Mouse (Mus musculus): ENCODE results near the gene Il1rn. TPM values are rescaled to one million over a fixed set of nuclear protein-coding genes. Genes with fewer than 3 reads are reported as not detected.

Il1rn gene
- polyA plus RNA-seq (2015; fragmentation: Nextera tagmentation; extraction: Ambion mirVana) = 0.84 and 1.6 TPM in 2 replicates

DNA sequence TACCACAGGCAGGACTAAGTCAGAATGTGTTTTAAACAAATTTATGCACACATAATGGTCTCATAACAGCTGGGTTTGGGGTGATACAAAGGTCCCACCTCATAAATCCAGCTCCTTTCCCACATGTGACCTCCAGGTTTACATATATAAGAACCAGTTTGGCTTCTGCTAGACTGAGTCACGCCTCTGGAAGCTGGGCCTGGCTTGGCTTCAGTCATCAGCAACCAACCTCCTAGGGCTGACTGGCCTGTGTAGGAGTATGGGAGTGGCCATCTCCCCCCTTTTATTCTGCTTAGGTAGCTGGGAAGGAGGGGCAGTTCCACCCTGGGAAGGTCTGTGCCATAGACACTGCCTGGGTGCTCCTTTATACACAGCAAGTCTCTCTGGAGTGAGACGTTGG lies at the start of gene Il1rn:
TSS of gene Il1rn (plus strand) at position 309 of the 400 bp plus-strand sequence.
- no peak within 1 kb of the TSS for H3K9ac ChIP-seq
- no peak within 1 kb of the TSS for H3K27ac ChIP-seq
- no peak within 1 kb of the TSS for H3K4me2 ChIP-seq
- H3K4me3 ChIP-seq (replicated peaks) = no peak within 1 kb of the TSS
- no peaks in the 10 kb centered on the region for H3K9me3 ChIP-seq (replicated peaks)
- H3K4me1 ChIP-seq = peaks cover 13% of the 10 kb centered on the region; the same call in 1 of the 2 replicates
- H3K27me3 ChIP-seq = no peaks in the 10 kb centered on the region
- 54% methylated on average over 2 of the region's 2 CpGs for WGBS
- peak; percentile 46; the same call in 1 of the 2 replicates for ATAC-seq (replicated peaks; ENCODE audit: low FRiP score)
- no peaks in the 10 kb centered on the region for H3K36me3 ChIP-seq

DNA sequence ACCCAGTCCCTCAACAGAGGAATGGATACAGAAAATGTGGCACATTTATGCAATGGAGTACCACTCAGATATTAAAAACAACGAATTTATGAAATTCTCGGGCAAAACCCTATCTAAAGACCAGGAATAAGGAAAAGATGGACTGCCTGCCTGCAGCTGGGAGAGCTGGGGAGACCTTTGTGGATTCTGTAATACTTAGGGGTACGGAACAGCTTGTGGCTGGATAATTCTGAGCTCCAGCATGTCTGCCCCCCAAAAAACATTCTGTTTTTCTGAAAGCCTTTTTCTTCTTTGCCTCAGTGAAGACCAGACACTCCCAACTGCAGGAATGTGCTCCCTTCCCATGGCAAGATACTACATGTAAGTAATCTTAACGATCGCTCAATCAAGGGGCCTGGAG lies 45.8 kb upstream of the Il1rn start, which contains the start of gene Il1f10:
TSS of gene Il1f10 (plus strand) at position 301 of the 400 bp plus-strand sequence.
- H3K9ac ChIP-seq = no peak within 1 kb of the TSS
- H3K9me3 ChIP-seq (replicated peaks) = no peaks in the 10 kb centered on the region
- H3K4me2 ChIP-seq = no peak within 1 kb of the TSS
- H3K4me1 ChIP-seq = no peaks in the 10 kb centered on the region
- H3K4me3 ChIP-seq (replicated peaks) = no peak within 1 kb of the TSS
- no peak for ATAC-seq (replicated peaks; ENCODE audit: low FRiP score)
- H3K27ac ChIP-seq = no peak within 1 kb of the TSS
- no peaks in the 10 kb centered on the region for H3K36me3 ChIP-seq
- 0 out of 2 replicates have a peak, but pooled peaks cover 5% of the 10 kb centered on the region for H3K27me3 ChIP-seq
- 83% methylated on average over 5 of the region's 5 CpGs for WGBS

DNA sequence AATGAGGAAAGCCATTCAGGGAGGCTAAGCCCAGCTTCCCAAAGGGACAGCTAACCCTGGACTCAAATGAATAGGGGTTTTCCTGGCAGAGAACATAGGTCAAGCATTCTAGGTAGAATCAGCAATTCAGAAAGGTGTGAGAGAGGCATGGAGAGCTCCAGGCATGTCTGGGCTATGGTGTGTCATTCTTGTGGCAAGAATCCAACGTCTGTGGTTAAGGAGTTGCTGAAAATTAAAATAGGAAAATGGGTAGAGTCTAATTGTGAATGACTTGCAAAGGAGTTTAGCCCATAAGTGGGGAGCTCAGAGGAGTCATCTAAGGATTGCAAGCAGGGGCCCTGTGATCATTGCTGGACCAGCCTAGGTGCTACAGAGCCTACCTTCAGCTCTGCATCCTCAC lies 42.0 kb upstream of the Il1rn start:
- H3K27me3 ChIP-seq = 0 out of 2 replicates have a peak, but pooled peaks cover 5% of the 10 kb centered on the region
- H3K27ac ChIP-seq = no peak overlapping the region
- H3K9me3 ChIP-seq (replicated peaks) = no peaks in the 10 kb centered on the region
- H3K36me3 ChIP-seq = no peaks in the 10 kb centered on the region
- no peak overlapping the region for H3K9ac ChIP-seq
- no peak overlapping the region for H3K4me3 ChIP-seq (replicated peaks)
- WGBS = 46% methylated on average over 1 of the region's 1 CpGs
- H3K4me2 ChIP-seq = no peak overlapping the region
- ATAC-seq (replicated peaks; ENCODE audit: low FRiP score) = no peak
- H3K4me1 ChIP-seq = no peaks in the 10 kb centered on the region

DNA sequence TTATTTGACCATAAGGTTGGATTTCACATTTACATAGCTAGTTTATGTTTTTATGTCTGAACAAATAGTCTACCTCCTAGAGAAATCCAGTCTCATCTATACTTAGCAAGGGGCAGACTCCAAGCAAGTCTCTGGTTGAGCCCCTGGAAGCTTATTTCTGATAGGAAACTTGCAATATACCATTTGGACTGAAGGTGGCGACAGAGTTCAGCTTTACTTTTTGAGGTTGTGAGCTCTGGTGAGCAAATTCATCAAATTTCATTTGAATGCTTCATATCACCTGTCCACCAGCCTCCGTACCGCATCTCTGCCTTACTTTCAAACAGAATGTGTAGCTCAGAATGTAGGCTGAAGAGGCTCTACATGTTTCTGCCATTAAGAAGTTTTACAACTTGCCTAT lies 39.8 kb upstream of the Il1rn start:
- WGBS = 6% methylated on average over 3 of the region's 3 CpGs
- Histone ChIP-seq H3K36me3 (no peaks in the 10 kb centered on the region), H3K27ac (no peak overlapping the region), H3K9me3 (replicated peaks) (no peaks in the 10 kb centered on the region), H3K4me1 (no peaks in the 10 kb centered on the region), H3K27me3 (0 out of 2 replicates have a peak, but pooled peaks cover 5% of the 10 kb centered on the region), H3K4me3 (replicated peaks) (no peak overlapping the region), H3K9ac (no peak overlapping the region), H3K4me2 (no peak overlapping the region)
- ATAC-seq (replicated peaks; ENCODE audit: low FRiP score) = no peak

DNA sequence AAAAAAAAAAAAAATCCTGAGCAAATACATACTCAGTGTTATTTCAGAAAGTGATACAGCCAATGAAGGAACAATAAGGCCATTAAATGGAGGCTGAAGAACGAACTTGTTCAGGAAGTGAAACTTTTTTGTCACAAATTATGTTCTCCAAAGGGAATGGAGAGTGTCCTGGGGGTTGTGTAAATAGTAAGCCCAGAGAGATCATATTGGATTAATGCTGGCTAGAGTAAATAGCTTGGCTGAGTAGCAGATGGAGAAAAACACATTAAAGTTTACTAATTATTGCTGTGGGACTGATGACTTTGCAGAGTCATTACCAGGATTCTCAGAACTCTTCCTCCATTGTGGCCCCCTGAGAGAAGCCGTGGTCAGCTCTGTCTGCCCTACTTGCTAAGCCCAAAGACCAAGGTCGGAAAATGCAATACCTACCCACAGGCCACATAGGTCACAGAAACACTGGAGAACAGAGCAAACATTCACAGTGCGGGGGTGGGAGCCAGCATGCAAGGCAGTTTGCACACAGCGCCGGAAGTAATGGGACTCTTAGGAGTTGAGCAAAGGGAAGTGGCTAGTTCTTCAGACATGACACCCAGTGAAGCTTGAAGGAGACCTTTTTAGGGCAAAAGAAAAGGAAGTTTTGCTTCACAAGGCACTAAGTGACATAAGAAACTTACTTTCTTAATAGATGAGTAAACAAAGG lies 25.2 kb upstream of the Il1rn start:
- WGBS = 37% methylated on average over 6 of the region's 6 CpGs
- no peak for ATAC-seq (replicated peaks; ENCODE audit: low FRiP score)
- Histone ChIP-seq H3K27ac (no peak overlapping the region), H3K4me3 (replicated peaks) (no peak overlapping the region), H3K36me3 (no peaks in the 10 kb centered on the region), H3K4me2 (no peak overlapping the region), H3K9me3 (replicated peaks) (no peaks in the 10 kb centered on the region), H3K4me1 (no peaks in the 10 kb centered on the region), H3K9ac (no peak overlapping the region), H3K27me3 (no peaks in the 10 kb centered on the region)

DNA sequence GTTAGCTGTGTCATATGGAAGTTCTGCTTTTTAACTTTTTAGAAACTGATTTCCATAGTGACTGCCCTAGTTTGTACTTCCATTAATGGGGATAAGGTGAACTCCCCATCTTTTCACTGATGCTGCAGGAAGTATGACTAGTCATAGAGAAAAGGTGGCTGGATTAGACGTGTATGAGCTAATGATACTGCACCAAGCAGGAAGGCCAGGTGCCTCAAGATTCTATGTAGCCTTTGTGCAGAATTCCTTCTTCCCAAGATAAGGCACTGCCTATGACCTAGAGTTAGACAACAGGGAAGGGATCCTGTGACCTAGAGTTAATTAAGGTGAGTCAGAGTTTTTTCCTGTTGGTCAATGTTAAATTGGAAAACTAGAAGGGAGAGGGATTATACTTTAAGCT lies 19.7 kb upstream of the Il1rn start:
- ATAC-seq (replicated peaks; ENCODE audit: low FRiP score) = no peak
- H3K4me1 ChIP-seq = no peaks in the 10 kb centered on the region
- no peak overlapping the region for H3K4me2 ChIP-seq
- no peak overlapping the region for H3K9ac ChIP-seq
- no peak overlapping the region for H3K27ac ChIP-seq
- 79% methylated on average over 1 of the region's 1 CpGs for WGBS
- no peaks in the 10 kb centered on the region for H3K36me3 ChIP-seq
- no peaks in the 10 kb centered on the region for H3K9me3 ChIP-seq (replicated peaks)
- H3K27me3 ChIP-seq = no peaks in the 10 kb centered on the region
- H3K4me3 ChIP-seq (replicated peaks) = no peak overlapping the region

DNA sequence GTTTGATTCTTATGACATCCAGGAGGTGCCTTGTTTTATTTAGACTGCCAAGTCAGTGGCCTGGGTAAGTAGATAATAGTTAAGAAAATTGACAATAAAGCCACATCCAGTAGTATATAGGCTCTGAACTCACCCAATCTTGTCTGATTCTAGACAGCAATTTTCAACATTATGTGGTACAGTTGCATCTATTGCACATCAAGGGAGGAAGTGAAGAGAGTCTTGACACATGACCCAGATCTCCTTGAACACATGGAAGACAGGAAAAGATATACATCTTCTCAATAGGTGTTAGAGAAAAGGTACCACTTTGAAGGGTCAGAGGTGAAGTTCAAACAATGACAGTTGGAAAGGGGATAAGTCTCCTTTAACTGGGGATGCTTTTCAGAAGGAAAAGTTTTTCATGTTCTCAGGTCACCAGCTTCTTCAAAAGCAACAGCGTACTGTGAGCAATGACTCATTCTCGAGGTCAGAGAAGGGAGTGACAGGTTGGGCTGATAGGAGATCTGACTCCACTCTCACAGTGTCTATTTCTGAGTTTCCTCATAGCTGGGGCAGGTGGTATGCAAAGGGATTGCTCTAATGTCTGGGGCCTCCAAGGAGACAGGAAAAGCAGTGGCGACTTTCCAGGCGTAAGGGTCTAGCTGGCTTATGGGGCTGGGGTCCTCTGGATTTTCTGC lies 18.6 kb upstream of the Il1rn start:
- Histone ChIP-seq H3K9ac (no peak overlapping the region), H3K27ac (no peak overlapping the region), H3K36me3 (no peaks in the 10 kb centered on the region), H3K27me3 (no peaks in the 10 kb centered on the region), H3K9me3 (replicated peaks) (no peaks in the 10 kb centered on the region), H3K4me1 (no peaks in the 10 kb centered on the region), H3K4me3 (replicated peaks) (no peak overlapping the region), H3K4me2 (no peak overlapping the region)
- no peak for ATAC-seq (replicated peaks; ENCODE audit: low FRiP score)
- WGBS = 78% methylated on average over 4 of the region's 4 CpGs

DNA sequence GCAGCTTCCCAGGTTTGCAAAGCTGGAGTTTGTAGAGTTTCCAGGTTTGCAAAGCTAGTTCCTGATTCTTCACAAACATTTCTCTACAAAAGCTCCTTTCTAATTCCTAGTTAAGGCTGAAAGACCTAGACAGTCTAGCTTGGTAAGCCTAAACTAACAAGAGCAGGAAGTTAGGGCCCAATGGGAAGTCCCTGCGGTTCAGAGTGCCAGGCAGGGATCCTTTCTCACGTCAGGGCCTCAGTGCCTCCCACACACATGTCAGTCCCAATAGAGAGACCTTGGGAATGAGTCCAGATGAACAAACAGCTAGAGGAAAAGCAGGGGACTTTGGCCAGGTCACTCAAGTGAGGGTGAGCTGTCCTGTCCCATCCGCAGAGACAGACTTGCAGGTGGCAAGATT lies 1.3 kb upstream of the Il1rn start:
- ATAC-seq (replicated peaks; ENCODE audit: low FRiP score) = no peak
- Histone ChIP-seq H3K4me3 (replicated peaks) (no peak overlapping the region), H3K4me2 (no peak overlapping the region), H3K27me3 (no peaks in the 10 kb centered on the region), H3K36me3 (no peaks in the 10 kb centered on the region), H3K4me1 (peaks cover 13% of the 10 kb centered on the region; the same call in 1 of the 2 replicates), H3K9ac (no peak overlapping the region), H3K27ac (no peak overlapping the region), H3K9me3 (replicated peaks) (no peaks in the 10 kb centered on the region)
- WGBS = 34% methylated on average over 3 of the region's 3 CpGs

DNA sequence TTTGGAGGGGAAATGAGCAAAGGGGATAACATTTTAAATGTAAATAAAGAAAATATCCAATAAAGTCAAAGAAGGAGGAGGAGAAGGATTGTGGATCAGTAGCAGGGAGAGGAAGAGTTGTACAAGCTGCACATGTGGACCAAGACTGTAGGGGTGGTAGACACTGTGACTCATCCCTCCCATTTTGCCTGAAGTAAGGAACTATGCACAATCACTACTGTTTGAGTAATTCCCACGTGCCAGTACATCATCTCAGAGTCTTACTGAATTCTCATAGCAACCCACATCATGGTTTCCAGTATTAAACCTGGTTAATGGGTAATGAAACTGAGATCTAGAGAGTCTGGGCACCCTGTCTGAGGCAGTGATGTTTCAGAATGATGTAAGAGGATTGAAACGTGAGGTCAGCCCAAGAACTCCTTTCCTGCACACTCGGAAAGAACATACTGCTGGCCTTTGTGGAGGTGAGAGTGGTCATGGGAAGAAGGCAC lies 4.8 kb downstream of the Il1rn start:
- no peak for ATAC-seq (replicated peaks; ENCODE audit: low FRiP score)
- no peaks in the 10 kb centered on the region for H3K36me3 ChIP-seq
- peaks cover 4% of the 10 kb centered on the region; the same call in 1 of the 2 replicates for H3K4me1 ChIP-seq
- H3K27ac ChIP-seq = no peak overlapping the region
- H3K9ac ChIP-seq = no peak overlapping the region
- no peak overlapping the region for H3K4me3 ChIP-seq (replicated peaks)
- H3K9me3 ChIP-seq (replicated peaks) = no peaks in the 10 kb centered on the region
- H3K4me2 ChIP-seq = no peak overlapping the region
- 60% methylated on average over 3 of the region's 3 CpGs for WGBS
- H3K27me3 ChIP-seq = no peaks in the 10 kb centered on the region

DNA sequence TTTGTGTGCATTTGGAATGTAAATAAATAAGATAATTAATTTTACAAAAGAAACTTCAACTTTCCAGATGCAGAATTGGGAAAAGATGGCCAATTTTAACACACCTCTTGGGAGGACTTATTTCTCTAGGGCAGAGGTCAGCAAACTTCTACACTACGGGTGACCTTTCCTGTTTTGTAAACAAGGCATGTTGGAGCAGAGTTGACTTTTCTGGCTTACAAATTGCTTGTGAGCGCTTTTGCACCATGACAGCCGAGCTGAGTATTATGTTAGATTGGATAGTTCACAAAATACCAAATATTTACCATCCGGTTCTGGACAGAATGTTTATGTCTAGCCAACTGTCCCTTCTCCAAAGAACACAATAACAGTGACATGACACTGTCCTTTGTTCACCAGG lies 8.0 kb downstream of the Il1rn start:
- no peaks in the 10 kb centered on the region for H3K4me1 ChIP-seq
- no peaks in the 10 kb centered on the region for H3K27me3 ChIP-seq
- H3K4me3 ChIP-seq (replicated peaks) = no peak overlapping the region
- WGBS = 70% methylated on average over 4 of the region's 4 CpGs
- no peaks in the 10 kb centered on the region for H3K9me3 ChIP-seq (replicated peaks)
- no peak overlapping the region for H3K9ac ChIP-seq
- 0 out of 2 replicates have a peak, but pooled peaks have one; percentile 15 for ATAC-seq (replicated peaks; ENCODE audit: low FRiP score)
- no peak overlapping the region for H3K27ac ChIP-seq
- H3K36me3 ChIP-seq = no peaks in the 10 kb centered on the region
- no peak overlapping the region for H3K4me2 ChIP-seq

DNA sequence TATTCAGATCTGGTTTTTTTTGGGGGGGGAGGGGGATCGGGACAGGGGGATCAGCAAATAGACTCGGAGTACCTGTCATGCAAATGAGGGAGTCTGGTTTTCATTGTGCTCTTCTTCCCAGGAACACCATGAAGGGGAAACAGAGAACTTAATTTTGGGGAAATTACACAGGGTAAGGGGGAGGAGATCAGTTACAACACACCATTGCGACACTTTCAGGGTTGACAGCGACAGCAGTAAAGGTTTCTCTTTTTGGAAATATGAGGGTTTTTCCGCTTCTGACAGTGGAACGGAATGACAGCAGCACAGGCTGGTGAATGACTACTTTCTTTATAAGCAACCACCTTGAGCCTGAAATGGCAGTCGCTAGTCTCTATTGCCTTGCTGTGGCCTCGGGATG lies 8.4 kb downstream of the Il1rn start:
- no peak for ATAC-seq (replicated peaks; ENCODE audit: low FRiP score)
- Histone ChIP-seq H3K4me3 (replicated peaks) (no peak overlapping the region), H3K9ac (no peak overlapping the region), H3K9me3 (replicated peaks) (no peaks in the 10 kb centered on the region), H3K27me3 (no peaks in the 10 kb centered on the region), H3K36me3 (no peaks in the 10 kb centered on the region), H3K27ac (no peak overlapping the region), H3K4me2 (no peak overlapping the region), H3K4me1 (no peaks in the 10 kb centered on the region)
- 77% methylated on average over 8 of the region's 8 CpGs for WGBS

DNA sequence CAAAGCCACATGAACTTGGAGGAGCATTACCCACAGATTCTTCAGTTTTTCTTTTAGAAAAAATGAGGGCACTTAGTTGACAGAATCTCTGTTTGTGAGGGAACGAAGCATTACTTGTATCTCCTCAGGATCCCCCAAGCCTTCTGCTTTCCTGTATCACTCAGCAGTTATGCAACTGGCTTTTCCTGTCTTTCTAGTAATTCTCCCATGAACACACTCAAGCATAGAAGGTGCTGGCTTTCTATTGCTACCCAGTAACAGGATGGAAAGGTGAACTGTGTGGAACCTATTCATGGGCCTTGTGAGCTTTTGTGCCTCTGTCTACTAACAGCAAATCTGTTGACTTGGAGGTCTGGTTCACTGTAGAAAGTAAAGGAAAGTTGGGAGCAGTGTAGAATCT lies 11.3 kb downstream of the Il1rn start:
- H3K36me3 ChIP-seq = no peaks in the 10 kb centered on the region
- H3K4me2 ChIP-seq = no peak overlapping the region
- 70% methylated on average over 1 of the region's 1 CpGs for WGBS
- H3K4me1 ChIP-seq = no peaks in the 10 kb centered on the region
- no peak for ATAC-seq (replicated peaks; ENCODE audit: low FRiP score)
- no peaks in the 10 kb centered on the region for H3K9me3 ChIP-seq (replicated peaks)
- H3K4me3 ChIP-seq (replicated peaks) = no peak overlapping the region
- no peaks in the 10 kb centered on the region for H3K27me3 ChIP-seq
- no peak overlapping the region for H3K9ac ChIP-seq
- no peak overlapping the region for H3K27ac ChIP-seq
